ENCODE assay signal across 8 mouse cellular contexts in the genomic region with DNA sequence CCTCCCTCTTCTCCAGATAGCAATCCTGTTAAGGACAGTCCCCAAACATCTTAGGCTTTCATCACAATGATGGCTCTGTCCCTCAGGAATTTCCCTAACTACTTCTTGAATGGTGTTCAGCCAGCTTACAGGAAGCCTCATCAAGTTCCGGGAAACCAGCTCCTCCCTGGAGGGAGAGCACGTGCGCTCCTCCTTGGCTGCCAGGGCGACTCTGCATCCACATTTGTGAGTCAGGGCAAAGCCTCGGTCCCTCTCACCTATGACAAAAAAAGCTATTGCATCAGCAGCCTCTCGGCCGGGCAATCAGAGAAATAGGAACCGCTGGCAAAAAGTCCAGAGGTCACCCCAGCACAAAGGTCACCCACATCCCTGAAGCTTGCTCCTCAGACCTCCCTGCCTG. TPM values are rescaled to one million over a fixed set of nuclear protein-coding genes. Genes with fewer than 3 reads are reported as not detected.
A peak's percentile ranks its signal among the peaks of the same experiment; 100 is the strongest.
DNase-seq lines count a peak whose midpoint lies in the region; ATAC-seq and TF ChIP-seq lines count a peak whose summit lies in the region.

No protein-coding gene starts in this region.

- WGBS in hindbrain, embryonic 10.5 days, result 5% methylated on average over 8 of the region's 8 CpGs
- 18% methylated on average over 8 of the region's 8 CpGs for WGBS in hindbrain, embryonic 16.5 days

- peaks cover 72% of the 10 kb centered on the region for H3K27me3 ChIP-seq in hindbrain, embryonic 10.5 days (ENCODE audit: insufficient read depth, poor library complexity, severe bottlenecking)
- H3K27me3 ChIP-seq in hindbrain, embryonic 16.5 days (replicated peaks; ENCODE audit: control insufficient read depth, insufficient read depth, low read length), result peaks cover 4% of the 10 kb centered on the region; the same call in 1 of the 2 replicates

- TF ChIP-seq CTCF in cortical plate, adult 2 months (IDR thresholded peaks at IDR 0.05; ENCODE audit: extremely low read depth, insufficient read depth, low read length), result no peak

- peaks cover 63% of the 10 kb centered on the region for H3K4me1 ChIP-seq in hindbrain, embryonic 10.5 days (replicated peaks)
- peaks cover 17% of the 10 kb centered on the region for H3K4me1 ChIP-seq in hindbrain, embryonic 16.5 days (ENCODE audit: control insufficient read depth, insufficient read depth, low read depth, low read length)
- no peaks in the 10 kb centered on the region for H3K4me1 ChIP-seq in cortical plate, adult 2 months (ENCODE audit: control insufficient read depth, insufficient read depth, low read length)

- DNase-seq in hindbrain, embryonic 10.5 days (ENCODE audit: low spot score), result no peak
- DNase-seq in kidney, postnatal 10 days, result peak; percentile 62
- peak; percentile 22 for DNase-seq in neural tube, embryonic 10.5 days (ENCODE audit: extremely low spot score, low spot score)
- no peak for DNase-seq in retina, embryonic 14.5 days (ENCODE audit: low spot score)
- no peak for DNase-seq in adipocyte (ENCODE audit: low spot score)
- DNase-seq in gastrocnemius, postnatal 25 days, result no peak

- no peak for ATAC-seq in hindbrain, embryonic 16.5 days

- H3K27ac ChIP-seq in hindbrain, embryonic 10.5 days, result 0 out of 2 replicates have a peak overlapping the region, but pooled peaks have one; percentile 29
- H3K27ac ChIP-seq in hindbrain, embryonic 16.5 days (ENCODE audit: low read depth, low read length), result no peak overlapping the region
- peak overlapping the region; percentile 61; the same call in 1 of the 2 replicates for H3K27ac ChIP-seq in cortical plate, adult 2 months (ENCODE audit: insufficient read depth, low read length)

- H3K4me2 ChIP-seq in hindbrain, embryonic 16.5 days (ENCODE audit: low read length), result no peak overlapping the region

- TF ChIP-seq POLR2A in cortical plate, adult 2 months (IDR thresholded peaks at IDR 0.05; ENCODE audit: extremely low read depth, insufficient read depth, low read length), result no peak

- H3K4me3 ChIP-seq in hindbrain, embryonic 10.5 days, result no peak overlapping the region
- H3K4me3 ChIP-seq in hindbrain, embryonic 16.5 days (ENCODE audit: low read length), result no peak overlapping the region
- H3K4me3 ChIP-seq in cortical plate, adult 2 months (ENCODE audit: insufficient read depth, low read length), result no peak overlapping the region

- H3K9me3 ChIP-seq in hindbrain, embryonic 10.5 days, result no peaks in the 10 kb centered on the region
- no peaks in the 10 kb centered on the region for H3K9me3 ChIP-seq in hindbrain, embryonic 16.5 days (ENCODE audit: control insufficient read depth, low read length)

- no peaks in the 10 kb centered on the region for H3K36me3 ChIP-seq in hindbrain, embryonic 10.5 days
- H3K36me3 ChIP-seq in hindbrain, embryonic 16.5 days (ENCODE audit: control insufficient read depth, insufficient read depth, low read length), result no peaks in the 10 kb centered on the region

- H3K9ac ChIP-seq in hindbrain, embryonic 16.5 days (ENCODE audit: low read depth, low read length), result no peak overlapping the region

RNA-seq across cellular contexts. Expression of gene Tmem51, which starts 13.3 kb away (rescaled TPM):
- 9.2 and 12.1 TPM in 2 replicates for polyA plus RNA-seq in hindbrain, embryonic 10.5 days (2016; fragmentation: Nextera tagmentation; extraction: Ambion mirVana)
- 8.2 and 8.6 TPM in 2 replicates for polyA plus RNA-seq in hindbrain, embryonic 16.5 days (2015; fragmentation: Nextera tagmentation; extraction: Ambion mirVana)
- 8.4 and 9.7 TPM in 2 replicates for polyA plus RNA-seq in cortical plate, adult 2 months (2012; rRNA removed)
- total RNA-seq in gastrocnemius, postnatal 25 days (2021), result 1 to 10 TPM in 1 of 2 experiments, under 1 TPM in 1; 0.61 to 1.2 TPM

RNA-seq across cellular contexts. Expression of gene Fhad1, which starts 56.0 kb away (rescaled TPM):
- 2.3 and 4.1 TPM in 2 replicates for polyA plus RNA-seq in hindbrain, embryonic 10.5 days (2016; fragmentation: Nextera tagmentation; extraction: Ambion mirVana)
- polyA plus RNA-seq in hindbrain, embryonic 16.5 days (2015; fragmentation: Nextera tagmentation; extraction: Ambion mirVana), result 6.3 and 6.5 TPM in 2 replicates
- 6.5 and 8.2 TPM in 2 replicates for polyA plus RNA-seq in cortical plate, adult 2 months (2012; rRNA removed)
- total RNA-seq in gastrocnemius, postnatal 25 days (2021), result under 1 TPM in 1 of 2 experiments, not detected in 1; 0.83 TPM

Comparison
In these comparisons a context has a peak if more than half of its experiments do, and no peak if none do; other contexts are left out.
1. DNase-seq: peak in kidney, postnatal 10 days (single experiment) and neural tube, embryonic 10.5 days (single experiment); none in hindbrain, embryonic 10.5 days (single experiment), retina, embryonic 14.5 days (single experiment), adipocyte (single experiment) and gastrocnemius, postnatal 25 days (single experiment).